Mouse (Mus musculus): ENCODE results near the gene Cog3. TPM values are rescaled to one million over a fixed set of nuclear protein-coding genes. Genes with fewer than 3 reads are reported as not detected.

Gene Cog3
- polyA plus RNA-seq, 1 experiment from 2014 or later, result 22.5 TPM

DNA sequence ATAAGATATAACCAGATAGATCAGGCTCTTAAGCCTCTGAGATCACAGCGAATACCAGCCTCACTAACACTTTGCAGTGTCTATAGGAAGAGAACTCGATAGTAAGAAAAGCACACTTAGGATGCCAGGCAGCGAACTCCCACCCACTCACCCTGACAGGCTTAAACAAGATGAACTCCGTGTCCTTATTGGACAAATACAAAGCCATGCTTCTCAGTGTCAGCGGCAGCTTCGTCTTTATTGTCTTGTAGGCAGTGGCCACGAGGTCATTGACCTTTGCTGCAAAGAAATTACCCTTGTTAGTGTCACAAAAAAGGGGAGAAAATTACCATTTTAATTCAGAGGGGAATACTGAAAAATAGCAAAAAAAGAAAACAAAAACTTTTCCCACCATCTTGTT is 46.5 kb downstream of the Cog3 start:
- ATAC-seq (replicated peaks; ENCODE audit: low FRiP score), result no peak
- WGBS, result 42% methylated on average over 7 of the region's 7 CpGs
- no peak for DNase-seq (ENCODE audit: low spot score)
- no peak overlapping the region for H3K27ac ChIP-seq (ENCODE audit: low read depth, low read length)
- peaks cover 11% of the 10 kb centered on the region; the same call in 1 of the 2 replicates for H3K36me3 ChIP-seq (ENCODE audit: control insufficient read depth, insufficient read depth, low read length)
- no peaks in the 10 kb centered on the region for H3K9me3 ChIP-seq (ENCODE audit: control insufficient read depth, low read length)
- no peak overlapping the region for H3K9ac ChIP-seq (ENCODE audit: low read length)
- no peak overlapping the region for H3K4me2 ChIP-seq (ENCODE audit: low read depth, low read length, severe bottlenecking)
- no peaks in the 10 kb centered on the region for H3K4me1 ChIP-seq (replicated peaks; ENCODE audit: control insufficient read depth, insufficient read depth, low read length)
- H3K4me3 ChIP-seq (ENCODE audit: low read depth, low read length), result no peak overlapping the region
- H3K27me3 ChIP-seq (ENCODE audit: control insufficient read depth, insufficient read depth, low read length), result no peaks in the 10 kb centered on the region

DNA sequence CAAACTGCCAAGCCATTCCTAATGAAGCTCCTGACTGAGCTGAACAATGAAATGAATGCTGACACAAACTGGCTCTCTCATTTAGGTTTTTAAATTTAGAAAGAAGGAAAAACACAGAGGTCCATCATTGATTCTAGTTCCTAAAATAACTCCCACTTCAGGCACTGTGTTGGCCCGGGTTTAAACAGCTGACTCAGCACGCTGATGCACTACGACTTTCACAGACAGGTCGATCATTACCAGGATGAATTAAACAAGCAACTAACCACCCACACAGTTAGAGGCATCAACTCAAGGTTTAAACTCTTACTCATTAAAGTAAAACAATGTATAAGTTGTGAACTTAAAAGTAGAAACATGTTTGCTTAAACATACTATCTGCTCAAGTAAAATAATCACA is 47.7 kb downstream of the Cog3 start:
- Histone ChIP-seq H3K9me3 (ENCODE audit: control insufficient read depth, low read length) (no peaks in the 10 kb centered on the region), H3K4me1 (replicated peaks; ENCODE audit: control insufficient read depth, insufficient read depth, low read length) (no peaks in the 10 kb centered on the region), H3K27ac (ENCODE audit: low read depth, low read length) (no peak overlapping the region), H3K4me3 (ENCODE audit: low read depth, low read length) (no peak overlapping the region), H3K4me2 (ENCODE audit: low read depth, low read length, severe bottlenecking) (no peak overlapping the region), H3K27me3 (ENCODE audit: control insufficient read depth, insufficient read depth, low read length) (no peaks in the 10 kb centered on the region), H3K9ac (ENCODE audit: low read length) (no peak overlapping the region), H3K36me3 (ENCODE audit: control insufficient read depth, insufficient read depth, low read length) (peaks cover 11% of the 10 kb centered on the region; the same call in 1 of the 2 replicates)
- no peak for ATAC-seq (replicated peaks; ENCODE audit: low FRiP score)
- DNase-seq (ENCODE audit: low spot score), result no peak
- WGBS, result 92% methylated on average over 4 of the region's 4 CpGs

DNA sequence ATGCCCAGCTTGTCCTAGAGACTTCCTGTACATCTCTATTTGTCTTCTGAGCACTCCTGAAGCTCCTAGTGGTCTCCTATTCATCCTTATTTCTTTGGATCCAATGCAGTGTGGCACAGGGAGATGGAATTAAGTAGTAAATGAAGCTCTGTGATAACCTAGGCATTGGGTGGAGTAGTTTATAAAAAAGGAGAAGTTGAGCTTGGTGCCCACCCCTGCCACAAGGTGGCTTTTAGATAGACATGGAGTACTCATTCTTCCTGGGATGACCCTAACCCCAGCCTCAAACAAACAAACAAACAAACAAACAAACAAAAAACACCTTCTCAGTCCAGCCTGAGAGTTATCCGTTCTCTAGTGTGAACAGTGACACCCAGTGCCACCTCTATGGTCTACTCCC is 56.4 kb downstream of the Cog3 start:
- no peaks in the 10 kb centered on the region for H3K27me3 ChIP-seq (ENCODE audit: control insufficient read depth, insufficient read depth, low read length)

DNA sequence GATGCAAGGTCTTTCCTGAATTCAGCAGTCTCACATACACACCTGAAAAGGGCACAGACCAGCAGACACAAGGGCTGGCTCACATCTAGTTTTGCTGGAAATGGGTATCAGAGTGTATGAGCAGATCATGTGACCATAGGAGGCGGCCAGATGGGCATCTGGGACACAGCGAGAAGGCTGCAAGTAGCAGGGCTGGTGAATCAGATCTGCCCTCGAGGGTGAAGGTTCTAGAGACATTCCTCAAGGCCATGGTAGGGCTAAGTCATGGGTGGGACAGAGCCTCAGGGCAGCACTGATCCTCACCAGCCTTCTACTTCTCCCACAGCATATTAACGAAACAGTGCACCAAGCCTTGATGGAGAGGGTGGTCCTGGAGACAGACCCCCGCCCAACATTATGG is 58.2 kb downstream of the Cog3 start:
- H3K4me3 ChIP-seq (ENCODE audit: low read depth, low read length), result no peak overlapping the region
- no peak overlapping the region for H3K27ac ChIP-seq (ENCODE audit: low read depth, low read length)
- ATAC-seq (replicated peaks; ENCODE audit: low FRiP score) (no peak), DNase-seq (ENCODE audit: low spot score) (no peak)
- H3K27me3 ChIP-seq (ENCODE audit: control insufficient read depth, insufficient read depth, low read length), result no peaks in the 10 kb centered on the region
- H3K4me2 ChIP-seq (ENCODE audit: low read depth, low read length, severe bottlenecking), result no peak overlapping the region
- H3K9me3 ChIP-seq (ENCODE audit: control insufficient read depth, low read length), result no peaks in the 10 kb centered on the region
- H3K36me3 ChIP-seq (ENCODE audit: control insufficient read depth, insufficient read depth, low read length), result no peaks in the 10 kb centered on the region
- 84% methylated on average over 5 of the region's 5 CpGs for WGBS
- no peak overlapping the region for H3K9ac ChIP-seq (ENCODE audit: low read length)
- H3K4me1 ChIP-seq (replicated peaks; ENCODE audit: control insufficient read depth, insufficient read depth, low read length), result no peaks in the 10 kb centered on the region

More for the DNA sequence above, 56.4 kb downstream of the Cog3 start:
- Histone ChIP-seq H3K4me2 (ENCODE audit: low read depth, low read length, severe bottlenecking) (no peak overlapping the region), H3K27ac (ENCODE audit: low read depth, low read length) (no peak overlapping the region), H3K4me3 (ENCODE audit: low read depth, low read length) (no peak overlapping the region), H3K9me3 (ENCODE audit: control insufficient read depth, low read length) (no peaks in the 10 kb centered on the region), H3K4me1 (replicated peaks; ENCODE audit: control insufficient read depth, insufficient read depth, low read length) (no peaks in the 10 kb centered on the region), H3K9ac (ENCODE audit: low read length) (no peak overlapping the region), H3K36me3 (ENCODE audit: control insufficient read depth, insufficient read depth, low read length) (no peaks in the 10 kb centered on the region)
- DNase-seq (ENCODE audit: low spot score) (no peak), ATAC-seq (replicated peaks; ENCODE audit: low FRiP score) (no peak)
- 94% methylated on average over 1 of the region's 1 CpGs for WGBS

DNA sequence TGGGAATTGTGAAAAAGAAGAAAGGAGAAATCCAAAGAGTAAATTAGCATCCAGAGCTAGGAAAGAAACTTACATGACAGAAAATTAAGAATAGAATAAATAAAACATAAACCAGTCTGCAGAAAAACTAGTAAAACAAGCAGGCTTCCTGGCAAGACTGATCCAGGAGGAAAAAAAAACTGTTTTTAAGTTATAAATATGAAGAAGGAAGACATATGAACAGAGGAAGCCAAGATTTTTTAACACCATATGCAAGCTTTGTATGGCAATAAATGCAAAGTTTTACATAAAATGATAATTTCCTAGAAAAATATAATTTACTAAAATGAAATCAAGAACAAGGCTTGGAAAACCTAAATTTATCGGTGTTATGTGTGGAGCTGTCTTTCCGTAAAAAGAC is 63.9 kb downstream of the Cog3 start:
- 92% methylated on average over 2 of the region's 2 CpGs for whole genome bisulfite sequencing
- Histone ChIP-seq H3K36me3 (ENCODE audit: control insufficient read depth, insufficient read depth, low read length) (no peaks in the 10 kb centered on the region), H3K4me1 (replicated peaks; ENCODE audit: control insufficient read depth, insufficient read depth, low read length) (no peaks in the 10 kb centered on the region), H3K27me3 (ENCODE audit: control insufficient read depth, insufficient read depth, low read length) (no peaks in the 10 kb centered on the region), H3K4me2 (ENCODE audit: low read depth, low read length, severe bottlenecking) (no peak overlapping the region), H3K9ac (ENCODE audit: low read length) (no peak overlapping the region), H3K9me3 (ENCODE audit: control insufficient read depth, low read length) (no peaks in the 10 kb centered on the region), H3K4me3 (ENCODE audit: low read depth, low read length) (no peak overlapping the region), H3K27ac (ENCODE audit: low read depth, low read length) (no peak overlapping the region)
- no peak for DNase-seq (ENCODE audit: low spot score)
- no peak for ATAC-seq (replicated peaks; ENCODE audit: low FRiP score)

DNA sequence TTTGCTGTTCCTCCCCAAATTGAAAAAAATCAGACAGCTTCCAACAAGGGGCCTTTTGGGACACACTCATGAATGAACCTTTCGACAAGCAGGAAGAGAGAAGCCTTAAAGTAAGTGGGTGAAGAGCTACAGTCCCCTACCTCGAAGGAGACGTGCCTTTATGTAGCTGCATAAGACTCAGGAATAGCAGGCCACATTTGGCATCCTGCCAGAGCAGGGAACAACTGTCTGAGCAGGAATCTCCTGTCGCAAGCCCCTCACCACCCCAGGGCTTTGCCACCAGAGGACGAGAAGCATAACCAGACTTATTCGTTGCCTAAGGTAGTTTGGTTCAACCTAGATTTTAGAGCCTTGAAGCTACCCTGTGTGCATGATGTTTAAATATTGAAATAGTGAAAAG is 78.0 kb downstream of the Cog3 start:
- H3K9ac ChIP-seq (ENCODE audit: low read length), result no peak overlapping the region
- no peaks in the 10 kb centered on the region for H3K9me3 ChIP-seq (ENCODE audit: control insufficient read depth, low read length)
- H3K36me3 ChIP-seq (ENCODE audit: control insufficient read depth, insufficient read depth, low read length), result no peaks in the 10 kb centered on the region
- DNase-seq (ENCODE audit: low spot score), result no peak
- H3K4me3 ChIP-seq (ENCODE audit: low read depth, low read length), result no peak overlapping the region
- 76% methylated on average over 6 of the region's 6 CpGs for WGBS
- ATAC-seq (replicated peaks; ENCODE audit: low FRiP score), result no peak
- H3K27ac ChIP-seq (ENCODE audit: low read depth, low read length), result no peak overlapping the region
- H3K27me3 ChIP-seq (ENCODE audit: control insufficient read depth, insufficient read depth, low read length), result no peaks in the 10 kb centered on the region
- no peaks in the 10 kb centered on the region for H3K4me1 ChIP-seq (replicated peaks; ENCODE audit: control insufficient read depth, insufficient read depth, low read length)
- no peak overlapping the region for H3K4me2 ChIP-seq (ENCODE audit: low read depth, low read length, severe bottlenecking)

DNA sequence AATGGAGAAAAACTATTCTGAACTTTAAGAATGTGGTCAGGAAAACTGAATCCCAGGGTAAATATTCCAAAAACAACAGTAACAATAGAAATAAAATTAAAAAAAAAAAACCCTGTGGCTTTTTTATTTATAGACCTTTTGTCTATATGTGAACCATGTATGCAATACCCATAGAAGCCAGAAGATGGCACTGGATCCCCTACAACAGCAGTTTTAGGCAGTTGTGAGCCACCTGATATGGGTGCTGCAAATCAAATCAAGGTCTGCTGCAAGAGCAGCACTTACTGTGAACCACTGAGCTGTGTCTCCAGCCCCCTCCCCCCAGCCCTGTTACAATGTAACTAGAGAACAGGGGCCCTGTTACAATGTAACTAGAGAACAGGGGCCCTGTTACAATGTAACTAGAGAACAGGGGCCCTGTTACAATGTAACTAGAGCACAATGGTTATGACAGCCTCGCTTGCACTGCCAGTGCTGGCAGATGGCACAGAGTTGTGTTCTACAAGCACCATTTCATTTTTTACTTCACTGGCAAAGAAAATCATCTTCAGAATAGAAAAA is 85.2 kb downstream of the Cog3 start:
- no peak overlapping the region for H3K4me2 ChIP-seq (ENCODE audit: low read depth, low read length, severe bottlenecking)
- no peaks in the 10 kb centered on the region for H3K9me3 ChIP-seq (ENCODE audit: control insufficient read depth, low read length)
- no peak overlapping the region for H3K27ac ChIP-seq (ENCODE audit: low read depth, low read length)
- H3K4me1 ChIP-seq (replicated peaks; ENCODE audit: control insufficient read depth, insufficient read depth, low read length), result no peaks in the 10 kb centered on the region
- 93% methylated on average over 1 of the region's 1 CpGs for WGBS
- H3K9ac ChIP-seq (ENCODE audit: low read length), result no peak overlapping the region
- H3K4me3 ChIP-seq (ENCODE audit: low read depth, low read length), result no peak overlapping the region
- H3K27me3 ChIP-seq (ENCODE audit: control insufficient read depth, insufficient read depth, low read length), result no peaks in the 10 kb centered on the region
- ATAC-seq (replicated peaks; ENCODE audit: low FRiP score) (no peak), DNase-seq (ENCODE audit: low spot score) (no peak)
- H3K36me3 ChIP-seq (ENCODE audit: control insufficient read depth, insufficient read depth, low read length), result no peaks in the 10 kb centered on the region

DNA sequence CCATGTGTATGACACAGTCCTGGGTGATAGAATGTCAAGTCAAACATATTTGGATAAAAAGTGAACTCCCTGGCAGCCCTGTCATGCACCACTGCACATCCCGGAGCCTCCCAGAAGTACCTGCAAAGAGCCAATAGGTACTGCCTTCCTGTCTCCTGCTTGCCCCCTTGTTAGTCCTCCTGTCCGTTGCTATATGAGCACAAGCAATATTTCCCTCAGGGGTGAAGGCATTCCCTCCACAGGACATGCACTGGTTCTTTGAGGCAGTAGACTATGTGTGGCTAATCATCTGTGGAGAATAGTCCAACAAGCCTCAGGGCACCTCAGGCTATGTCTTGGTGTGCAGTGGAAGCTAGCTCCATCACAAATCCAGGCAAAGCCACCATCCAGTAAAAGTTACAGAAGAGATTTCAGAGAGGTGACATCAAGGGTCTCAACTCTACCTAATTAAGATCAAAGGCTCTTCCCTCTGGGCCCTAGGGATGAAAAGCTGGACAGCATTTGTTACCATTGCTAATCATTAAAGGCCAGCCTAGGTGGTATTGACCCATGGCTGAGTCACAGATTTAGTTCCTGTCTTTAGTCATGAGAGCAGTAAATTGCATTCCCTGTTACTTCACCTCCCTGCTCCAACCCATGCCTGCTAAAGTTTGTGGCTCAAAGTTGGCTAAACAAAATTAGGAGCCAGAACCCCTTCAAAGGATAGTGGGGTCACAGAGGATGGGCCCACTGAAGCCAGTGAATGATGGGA is 88.7 kb downstream of the Cog3 start:
- Histone ChIP-seq H3K9ac (ENCODE audit: low read length) (no peak overlapping the region), H3K4me1 (replicated peaks; ENCODE audit: control insufficient read depth, insufficient read depth, low read length) (no peaks in the 10 kb centered on the region), H3K4me3 (ENCODE audit: low read depth, low read length) (no peak overlapping the region), H3K27me3 (ENCODE audit: control insufficient read depth, insufficient read depth, low read length) (no peaks in the 10 kb centered on the region), H3K36me3 (ENCODE audit: control insufficient read depth, insufficient read depth, low read length) (no peaks in the 10 kb centered on the region), H3K27ac (ENCODE audit: low read depth, low read length) (no peak overlapping the region), H3K4me2 (ENCODE audit: low read depth, low read length, severe bottlenecking) (no peak overlapping the region), H3K9me3 (ENCODE audit: control insufficient read depth, low read length) (no peaks in the 10 kb centered on the region)
- 84% methylated on average over 2 of the region's 2 CpGs for WGBS
- ATAC-seq (replicated peaks; ENCODE audit: low FRiP score), result no peak
- no peak for DNase-seq (ENCODE audit: low spot score)

DNA sequence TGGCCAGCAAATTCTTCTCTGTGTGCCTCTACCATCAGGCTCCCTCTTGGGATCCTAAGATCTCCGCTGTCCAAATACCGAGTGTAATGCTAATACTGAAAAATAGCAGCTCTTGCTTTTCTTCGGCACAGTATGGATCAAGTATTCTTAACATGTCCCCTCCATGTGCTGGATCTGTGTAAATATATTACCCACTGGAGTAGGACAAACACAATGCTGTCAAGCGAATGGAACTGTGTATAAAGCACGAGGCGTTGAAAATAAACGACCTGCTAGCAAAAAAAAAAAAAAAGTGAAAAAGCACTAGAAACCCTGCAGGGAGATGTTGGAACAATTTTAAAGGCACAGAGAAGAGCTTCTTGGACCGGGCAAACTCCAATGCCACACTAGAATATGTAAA is 92.8 kb downstream of the Cog3 start:
- Histone ChIP-seq H3K4me2 (ENCODE audit: low read depth, low read length, severe bottlenecking) (no peak overlapping the region), H3K9ac (ENCODE audit: low read length) (no peak overlapping the region), H3K4me3 (ENCODE audit: low read depth, low read length) (no peak overlapping the region), H3K4me1 (replicated peaks; ENCODE audit: control insufficient read depth, insufficient read depth, low read length) (no peaks in the 10 kb centered on the region), H3K9me3 (ENCODE audit: control insufficient read depth, low read length) (no peaks in the 10 kb centered on the region), H3K36me3 (ENCODE audit: control insufficient read depth, insufficient read depth, low read length) (no peaks in the 10 kb centered on the region), H3K27ac (ENCODE audit: low read depth, low read length) (no peak overlapping the region), H3K27me3 (ENCODE audit: control insufficient read depth, insufficient read depth, low read length) (no peaks in the 10 kb centered on the region)
- ATAC-seq (replicated peaks; ENCODE audit: low FRiP score), result no peak
- 76% methylated on average over 8 of the region's 8 CpGs for WGBS
- DNase-seq (ENCODE audit: low spot score), result no peak

Data from forebrain, embryonic 11.5 days (tissue).